Mouse (Mus musculus) cerebellum, adult 18-20 months (tissue): ENCODE measurements at regions not wholly inside any gene's neighbourhood (a gene's known extent, or its start where the extent isn't known, plus 50 kb on each side); places are given as distances from the start of the nearest gene placed in this dataset.
"Not testable (repeated sequence)": the region's sequence is repeated elsewhere in the genome, so short reads cannot be mapped to it uniquely, and the experiment has no call there.

Experiments used
- DNase-seq, 2 experiments: peaks; one replicate each; pipeline ENCODE4 v3.0.0; 2021

GRCm38 (mm10) chr15:26953818-26954385 lies 58.5 kb upstream of the Fbxl7 start:
- DNase-seq: no peak

DNA sequence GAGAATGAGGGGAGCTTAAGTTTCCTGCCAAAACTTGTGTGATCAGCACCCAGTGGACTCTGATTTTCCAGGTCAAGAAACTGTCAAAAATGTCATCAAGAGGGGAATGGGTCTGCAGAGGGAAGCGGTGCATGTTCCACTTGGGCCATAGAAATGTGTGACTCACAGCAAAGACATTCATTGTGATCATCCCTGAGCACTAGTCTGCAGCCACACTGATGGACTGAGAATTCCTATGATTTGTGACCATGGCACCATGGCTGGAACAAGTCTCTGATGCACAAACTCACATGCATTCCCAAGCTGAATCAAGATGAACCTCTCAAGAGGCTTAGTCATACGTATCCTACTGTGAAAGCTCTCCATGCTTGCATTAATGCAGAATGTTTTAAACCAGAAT lies 63.6 kb upstream of the Fbxl7 start:
- no peak for DNase-seq

DNA sequence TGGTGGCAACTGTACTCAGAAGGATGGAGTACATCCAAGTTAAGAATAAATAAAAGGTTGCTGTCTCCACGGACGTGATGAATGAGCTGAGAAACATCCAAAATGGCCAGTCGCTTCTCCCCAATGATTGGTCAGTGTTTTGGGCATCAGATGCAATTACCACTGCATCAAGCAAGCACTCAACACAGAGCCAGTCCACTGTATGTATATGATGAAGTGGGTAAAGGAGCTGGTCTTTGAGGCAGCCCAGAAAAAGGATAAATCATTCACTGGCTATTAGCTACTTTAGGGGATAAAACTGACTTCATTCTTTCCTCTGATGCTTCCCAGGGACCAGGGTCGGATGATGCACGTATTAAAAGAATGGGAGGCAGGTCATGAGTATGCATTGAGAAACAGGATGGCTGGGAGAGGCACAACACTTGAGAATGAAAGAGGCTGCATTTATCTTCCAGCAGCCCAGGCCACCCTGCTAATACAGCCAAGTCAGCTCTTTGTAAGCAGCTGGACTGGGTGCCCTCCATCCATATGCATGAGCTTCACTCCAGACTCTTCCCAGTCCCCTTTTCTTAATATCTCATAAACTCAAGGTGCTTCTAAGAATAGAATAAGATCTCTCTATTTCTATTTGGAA lies 73.1 kb upstream of the Fbxl7 start:
- DNase-seq: no peak

- DNase-seq: no peak
Observed at GRCm38 (mm10) chr15:26970770-26971169, 75.4 kb upstream of the Fbxl7 start.

DNA sequence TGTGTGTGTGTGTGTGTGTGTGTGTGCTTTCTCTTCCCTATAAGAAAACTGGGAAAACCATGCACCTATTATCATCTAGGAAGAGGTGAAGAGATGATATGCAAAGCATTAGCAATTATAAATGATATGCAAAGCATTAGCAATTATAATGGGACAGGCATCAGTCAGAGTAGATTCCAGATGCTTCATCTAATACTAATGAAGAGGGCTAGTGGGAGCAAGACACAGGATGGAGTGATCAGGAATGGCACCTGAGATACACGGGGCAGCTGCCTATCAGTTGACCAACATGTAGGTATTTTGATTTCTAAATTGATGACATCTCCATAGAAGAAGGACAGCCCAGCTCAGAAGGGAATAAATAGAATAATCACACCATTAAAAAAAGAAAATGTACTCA lies 97.7 kb upstream of the Fbxl7 start:
- DNase-seq: no peak

DNA sequence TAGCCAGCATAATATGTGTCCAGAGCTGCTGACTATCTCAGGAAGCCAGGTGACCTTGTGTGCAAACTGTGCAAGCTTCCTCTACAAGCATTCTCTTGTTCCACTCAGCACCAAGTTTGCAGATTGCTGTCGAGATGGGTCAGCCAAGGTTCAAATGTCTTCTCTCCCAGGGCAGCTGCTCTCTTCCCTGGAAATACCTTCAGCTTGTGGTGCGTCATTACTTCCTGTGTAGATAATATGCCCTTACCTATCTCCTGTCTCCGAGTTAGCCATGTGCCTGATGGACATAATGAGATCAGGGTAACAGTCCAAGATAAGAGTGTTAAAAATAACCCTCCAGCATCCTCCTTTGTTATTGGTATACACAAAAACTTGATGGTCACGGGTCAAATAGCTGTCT lies 113.7 kb upstream of the Fbxl7 start:
- no peak for DNase-seq

GRCm38 (mm10) chr15:27013906-27014658 lies 118.7 kb upstream of the Fbxl7 start:
- no peak for DNase-seq

GRCm38 (mm10) chr15:27014659-27014974 lies 119.2 kb upstream of the Fbxl7 start:
- DNase-seq: no peak

GRCm38 (mm10) chr15:27020471-27020870 lies 125.1 kb upstream of the Fbxl7 start:
- no peak for DNase-seq

DNA sequence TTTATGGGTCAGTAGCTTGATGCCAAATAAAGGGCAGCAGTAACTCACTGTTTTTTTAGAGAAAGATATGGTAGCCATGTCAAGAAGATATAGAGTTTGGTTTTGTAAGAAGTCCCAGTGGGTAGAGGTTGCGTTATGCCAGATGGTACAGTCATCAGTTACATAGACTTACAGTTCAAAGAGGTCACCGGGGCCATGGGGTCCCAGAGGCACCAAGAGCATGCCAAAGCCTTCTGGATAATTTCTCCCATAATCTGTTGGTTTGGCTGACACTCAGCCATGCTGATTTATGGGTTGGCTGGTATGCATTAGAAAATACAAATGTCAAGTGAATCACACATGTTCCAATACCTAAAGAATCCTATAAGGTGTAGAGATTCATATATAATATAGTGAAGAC lies 137.9 kb upstream of the Fbxl7 start:
- no peak for DNase-seq

DNA sequence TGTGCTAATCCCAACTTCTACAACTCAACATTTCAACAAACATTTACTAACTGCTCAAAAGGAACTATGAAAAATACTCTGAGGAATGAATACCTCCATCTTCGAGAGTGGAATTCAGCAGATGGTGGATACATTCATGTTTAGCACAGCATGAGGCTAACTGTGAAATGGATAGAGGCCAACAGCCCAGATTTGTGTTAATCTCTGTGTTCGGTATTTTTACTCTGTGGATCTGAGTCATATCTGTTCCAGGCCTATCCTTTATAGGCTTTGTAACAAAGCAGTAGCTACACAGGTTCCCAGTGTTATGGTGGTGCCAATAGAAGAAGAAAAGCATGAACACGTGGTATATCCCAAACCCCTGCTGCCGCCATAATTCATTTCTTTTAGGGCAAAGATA lies 148.4 kb upstream of the Fbxl7 start:
- no peak for DNase-seq

GRCm38 (mm10) chr15:27050673-27051072 lies 155.3 kb upstream of the Fbxl7 start:
- DNase-seq: no peak

GRCm38 (mm10) chr15:27063456-27063855 lies 168.1 kb upstream of the Fbxl7 start:
- no peak for DNase-seq

DNA sequence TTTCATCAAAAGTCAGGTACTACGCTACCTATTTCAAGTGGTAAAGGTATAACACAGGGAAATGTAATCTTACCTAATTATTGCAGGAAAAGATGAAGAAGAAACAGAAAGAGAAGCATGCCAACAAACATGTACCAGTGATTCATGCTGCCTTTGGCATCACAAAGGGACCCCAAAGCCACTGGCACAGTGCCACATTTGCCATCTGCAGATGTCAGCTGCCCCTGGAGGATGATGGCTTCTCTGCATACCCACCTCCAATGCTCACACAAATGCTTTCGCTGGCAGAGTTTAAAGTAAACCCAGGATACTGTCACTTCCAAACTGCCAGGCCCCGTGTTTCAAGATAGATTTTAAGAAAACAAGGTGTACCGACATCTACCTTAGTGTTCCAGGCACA lies 168.6 kb upstream of the Fbxl7 start:
- DNase-seq: peak; percentile 17 to 28

DNA sequence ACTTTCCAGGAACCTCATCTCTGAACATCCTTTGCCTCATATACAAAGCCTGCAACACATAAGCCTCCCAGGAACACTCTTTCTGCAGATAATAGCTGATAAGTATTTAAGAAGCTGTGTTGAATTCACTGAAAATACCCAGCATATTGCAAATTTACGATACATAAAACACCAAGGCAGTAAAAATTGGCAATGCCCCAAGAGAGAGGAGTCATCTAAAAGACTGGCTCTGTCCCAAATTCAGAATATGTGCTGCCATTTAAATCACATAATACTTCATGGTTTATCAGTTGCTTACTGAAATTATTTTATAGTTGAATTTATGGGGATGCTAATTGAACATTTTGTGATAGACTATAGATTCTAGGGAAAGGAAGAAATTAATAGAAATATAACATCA lies 172.3 kb upstream of the Fbxl7 start:
- DNase-seq: no peak

GRCm38 (mm10) chr15:27077926-27078325 lies 182.5 kb upstream of the Fbxl7 start:
- no peak for DNase-seq

DNA sequence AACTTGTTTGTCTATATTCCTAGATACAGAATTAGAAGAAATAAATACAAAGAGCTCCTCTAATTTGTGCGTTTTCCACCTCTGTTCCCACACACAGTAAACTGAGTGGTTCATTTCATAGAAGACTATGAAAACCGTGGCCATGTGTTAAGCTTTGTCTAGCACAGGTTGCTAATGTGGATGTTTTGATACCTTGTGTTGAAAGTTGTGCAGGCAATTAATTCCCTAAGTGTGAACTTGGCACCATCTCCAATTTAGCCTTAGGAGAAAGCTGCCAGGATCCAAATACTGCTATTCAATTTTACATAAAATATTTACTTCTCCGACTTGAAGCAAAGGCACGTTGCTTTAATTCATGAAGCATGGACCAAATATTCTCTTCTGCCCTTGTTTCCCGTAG lies 187.4 kb upstream of the Fbxl7 start:
- no peak for DNase-seq

- no peak for DNase-seq
Observed at GRCm38 (mm10) chr15:27083596-27083995, 188.2 kb upstream of the Fbxl7 start.

- DNase-seq: no peak
Observed at GRCm38 (mm10) chr15:27089155-27089554, 193.8 kb upstream of the Fbxl7 start.

DNA sequence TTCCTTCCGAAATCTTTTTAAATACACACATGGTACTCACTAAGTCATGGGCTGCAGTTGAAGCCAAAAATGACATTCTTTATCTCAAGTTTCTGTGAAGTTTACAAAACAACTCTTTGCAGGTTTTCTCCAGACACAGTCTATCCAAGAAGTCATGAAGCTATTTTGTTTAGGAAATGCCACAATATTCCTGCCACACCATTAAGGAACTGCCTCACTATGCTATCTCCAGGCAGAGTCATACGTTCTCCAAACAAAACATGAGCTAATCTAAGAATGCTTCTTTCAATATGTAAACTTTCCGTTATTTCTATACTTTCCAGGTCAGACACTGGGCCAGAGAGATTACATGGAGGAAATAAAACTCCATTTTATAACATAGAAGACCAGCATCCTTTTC lies 198.7 kb upstream of the Fbxl7 start:
- no peak for DNase-seq

- DNase-seq: no peak
Observed at GRCm38 (mm10) chr15:27095231-27095630, 199.9 kb upstream of the Fbxl7 start.

GRCm38 (mm10) chr15:27101610-27102009 lies 206.2 kb upstream of the Fbxl7 start:
- not testable (repeated sequence) for DNase-seq

DNA sequence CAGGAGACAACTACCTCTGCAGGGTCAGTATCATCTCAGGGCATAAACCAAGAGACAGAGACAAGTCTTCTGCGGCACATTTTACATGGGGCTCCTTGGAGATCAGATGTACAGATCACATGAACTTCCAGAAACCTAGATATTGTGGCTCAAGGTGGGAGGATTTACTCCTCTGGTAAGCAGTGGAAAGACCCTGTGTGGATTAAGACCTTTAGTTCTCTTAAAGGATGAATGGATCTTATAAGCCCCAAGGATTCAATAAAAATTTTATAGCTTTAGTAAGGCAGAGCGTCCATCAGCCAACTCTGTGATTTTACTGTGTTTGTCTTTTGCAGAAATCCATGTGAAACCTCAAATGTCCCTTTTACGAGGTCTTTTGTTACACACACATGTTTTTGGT lies 213.8 kb upstream of the Fbxl7 start:
- DNase-seq: no peak

GRCm38 (mm10) chr15:27129697-27130096 lies 234.3 kb upstream of the Fbxl7 start:
- DNase-seq: no peak

DNA sequence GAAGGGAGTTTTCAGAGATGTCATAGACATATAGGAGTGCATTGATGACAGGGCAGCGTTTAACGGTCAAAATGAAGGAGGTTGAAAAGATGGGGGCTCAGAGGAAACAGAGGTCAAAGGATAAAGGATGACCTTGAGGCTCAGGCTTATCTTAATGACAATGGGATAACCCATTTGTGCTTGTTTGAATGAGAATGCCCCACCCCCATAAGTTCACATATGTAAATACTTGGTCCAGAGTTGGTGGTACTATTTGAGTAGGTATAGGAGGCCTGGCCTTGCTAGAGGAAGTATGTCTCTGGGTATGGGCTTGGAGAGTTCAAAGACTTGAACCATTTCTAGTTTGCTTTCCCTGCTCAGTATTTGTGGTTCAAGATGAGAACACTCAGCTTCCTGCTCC lies 237.4 kb upstream of the Fbxl7 start:
- no peak for DNase-seq
